Mouse (Mus musculus): Measurements from ENCODE around the gene Fam20b. TPM values are rescaled to one million over a fixed set of nuclear protein-coding genes. Genes with fewer than 3 reads are reported as not detected.

Fam20b gene
- total RNA-seq, 2 experiments from 2014 or later: 82.7 to 83.8 TPM

GRCm38 (mm10) chr1:156730802-156731201 is 11.9 kb upstream of the Fam20b start:
- no peak for DNase-seq (ENCODE audit: low spot score in 2 of 2)

GRCm38 (mm10) chr1:156727234-156728108 is 8.6 kb upstream of the Fam20b start:
- no peak for DNase-seq (ENCODE audit: low spot score in 2 of 2)

- DNase-seq (ENCODE audit: low spot score in 2 of 2): no peak
Measured at GRCm38 (mm10) chr1:156722089-156722488, 3.2 kb upstream of the Fam20b start.

GRCm38 (mm10) chr1:156720046-156720445 is 1.2 kb upstream of the Fam20b start:
- no peak for DNase-seq (ENCODE audit: low spot score in 2 of 2)

GRCm38 (mm10) chr1:156718286-156718949 is 468 bp downstream of the Fam20b start:
- DNase-seq (ENCODE audit: low spot score in 2 of 2): peak in 1 of 2 experiments; percentile 47

- DNase-seq (ENCODE audit: low spot score in 2 of 2): peak in 1 of 2 experiments; percentile 21
Measured at GRCm38 (mm10) chr1:156717751-156718285, 1.1 kb downstream of the Fam20b start.

GRCm38 (mm10) chr1:156716681-156717080 is 2.2 kb downstream of the Fam20b start:
- no peak for DNase-seq (ENCODE audit: low spot score in 2 of 2)

- no peak for DNase-seq (ENCODE audit: low spot score in 2 of 2)
Measured at GRCm38 (mm10) chr1:156710472-156711098, 8.3 kb downstream of the Fam20b start.

- no peak for DNase-seq (ENCODE audit: low spot score in 2 of 2)
Measured at GRCm38 (mm10) chr1:156708672-156709071, 10.2 kb downstream of the Fam20b start.

- peak in 1 of 2 experiments; percentile 51 for DNase-seq (ENCODE audit: low spot score in 2 of 2)
Measured at GRCm38 (mm10) chr1:156705696-156706285, 13.1 kb downstream of the Fam20b start.

- no peak for DNase-seq (ENCODE audit: low spot score in 2 of 2)
Measured at GRCm38 (mm10) chr1:156703444-156703843, 15.4 kb downstream of the Fam20b start.

- DNase-seq (ENCODE audit: low spot score in 2 of 2): no peak
Measured at GRCm38 (mm10) chr1:156702151-156702550, 16.7 kb downstream of the Fam20b start.

GRCm38 (mm10) chr1:156686025-156686661 is 32.7 kb downstream of the Fam20b start:
- DNase-seq (ENCODE audit: low spot score in 2 of 2): no peak

GRCm38 (mm10) chr1:156679599-156679998 is 39.3 kb downstream of the Fam20b start:
- DNase-seq (ENCODE audit: low spot score in 2 of 2): no peak

GRCm38 (mm10) chr1:156677230-156677629 is 41.7 kb downstream of the Fam20b start:
- DNase-seq (ENCODE audit: low spot score in 2 of 2): no peak

- no peak for DNase-seq (ENCODE audit: low spot score in 2 of 2)
Measured at GRCm38 (mm10) chr1:156676596-156676995, 42.3 kb downstream of the Fam20b start.

- DNase-seq (ENCODE audit: low spot score in 2 of 2): peak in 1 of 2 experiments; percentile 60
Measured at GRCm38 (mm10) chr1:156676171-156676570, 42.7 kb downstream of the Fam20b start.

GRCm38 (mm10) chr1:156674195-156675000 is 44.5 kb downstream of the Fam20b start, which contains the start of gene Tor3a:
Tor3a (minus strand) TSS chr1:156674356.
- DNase-seq (ENCODE audit: low spot score in 2 of 2): peak; percentile 52 to 69

GRCm38 (mm10) chr1:156673476-156674194 is 45.3 kb downstream of the Fam20b start:
- DNase-seq (ENCODE audit: low spot score in 2 of 2): no peak
